Mouse (Mus musculus) ES-E14 (cell line): ENCODE measurements around the gene Gm10037. TPM values are rescaled to one million over a fixed set of nuclear protein-coding genes. Genes with fewer than 3 reads are reported as not detected.
"Not testable (repeated sequence)": the region's sequence is repeated elsewhere in the genome, so short reads cannot be mapped to it uniquely, and the experiment has no call there.

Source experiments
- DNase-seq: peaks from one replicate; pipeline ENCODE4 v3.0.0-alpha.2; 2013; ENCODE audit warnings: low read depth, low spot score
- H3K27ac ChIP-seq: 2 replicates; pipeline ENCODE4 v1.5.1; 2012; ENCODE audit warnings: low read depth, mild to moderate bottlenecking, low read length, moderate library complexity, mixed read lengths; ENCODE audit not compliant: poor library complexity, insufficient read depth, severe bottlenecking
- H3K36me3 ChIP-seq: 2 replicates; pipeline ENCODE4 v1.6.1; 2012; ENCODE audit warnings: mild to moderate bottlenecking, low read length, moderate library complexity, mixed read lengths; ENCODE audit not compliant: control insufficient read depth, poor library complexity, insufficient read depth, severe bottlenecking
- H3K4me1 ChIP-seq, 2 experiments: fragments of 150-350 bp in 1 of 2; sonication (generic) in 1 of 2; 2 replicates each; pipeline ENCODE4 v1.6.1; 2012; ENCODE audit warnings: low read length in 2 of 2, mild to moderate bottlenecking in 1 of 2, mixed read lengths in 1 of 2; ENCODE audit not compliant: control insufficient read depth in 2 of 2, insufficient read depth in 2 of 2, poor library complexity in 1 of 2
- H3K4me3 ChIP-seq, 2 experiments: fragments of 150-350 bp in 1 of 2; sonication (generic) in 1 of 2; 2 replicates each; pipeline ENCODE4 v1.5.1; 2012; ENCODE audit warnings: low read length in 2 of 2, low read depth in 1 of 2, mild to moderate bottlenecking in 1 of 2, mixed read lengths in 1 of 2; ENCODE audit not compliant: insufficient read depth in 1 of 2, poor library complexity in 1 of 2, severe bottlenecking in 1 of 2
- H3K9ac ChIP-seq: 2 replicates; pipeline ENCODE4 v1.6.1; 2012; ENCODE audit warnings: low read depth, mild to moderate bottlenecking, low read length, mixed read lengths; ENCODE audit not compliant: poor library complexity, insufficient read depth, severe bottlenecking
- H3K9me3 ChIP-seq: fragments of 150-350 bp; sonication (generic); 2 replicates; pipeline ENCODE4 v1.6.1; 2012; ENCODE audit warnings: low read depth, mild to moderate bottlenecking, low read length; ENCODE audit not compliant: control insufficient read depth, insufficient read depth
- CHD2 ChIP-seq: IDR thresholded peaks from 2 replicates; pipeline ENCODE4 v1.6.1; 2014; ENCODE audit warnings: mild to moderate bottlenecking, low read depth, low read length, inconsistent platforms
- HCFC1 ChIP-seq: IDR thresholded peaks from 2 replicates; pipeline ENCODE4 v1.6.1; 2012; ENCODE audit warnings: low read length, inconsistent platforms, borderline replicate concordance; ENCODE audit not compliant: insufficient read depth
- MAFK ChIP-seq: IDR thresholded peaks from 2 replicates; pipeline ENCODE4 v1.6.1; 2014; ENCODE audit warnings: mild to moderate bottlenecking, low read depth, low read length, inconsistent platforms; ENCODE audit not compliant: insufficient read depth
- ZC3H11A ChIP-seq: IDR thresholded peaks from 2 replicates; pipeline ENCODE4 v1.6.1; 2012; ENCODE audit warnings: low read depth, mild to moderate bottlenecking, inconsistent platforms, low read length, borderline replicate concordance
- ZNF384 ChIP-seq: IDR thresholded peaks from 2 replicates; pipeline ENCODE4 v1.6.1; 2012; ENCODE audit warnings: low read depth, low read length, inconsistent platforms
- in situ Hi-C, 2 experiments: fragments of 600-800 bp; cut with MboI; formaldehyde crosslinking; loops; one replicate each; pipeline ENCODE4 v1.15.1; 2025; ENCODE audit warnings: low sequenced_read_pairs in 2 of 2, inconsistent platforms in 1 of 2; ENCODE audit not compliant: unreplicated experiment in 2 of 2
- total RNA-seq: library from RNA; depleted of rRNA; stranded (reverse); fragments of 300-350 nt; gene quantifications from 2 replicates; pipeline ENCODE4 v1.2.3, GENCODE M21; 2012

Gene Gm10037
- total RNA-seq, 1 experiment: 2.4 TPM

GRCm38 (mm10) chr13:67812961-67813709 is 17.8 kb upstream of the Gm10037 start:
- H3K4me3 ChIP-seq: peak overlapping the region; percentile 74 to 87

GRCm38 (mm10) chr13:67813710-67814660 is 16.9 kb upstream of the Gm10037 start, which contains the start of gene Zfp273:
Gene Zfp273, plus strand, starts transcription at chr13:67813740.
- Histone ChIP-seq H3K36me3 (no peaks in the 10 kb centered on the region), H3K27ac (peak within 1 kb of the TSS; percentile 71), H3K9me3 (no peaks in the 10 kb centered on the region), H3K4me1 (peaks cover 0 to 4% of the 10 kb centered on the region in 2 experiments; a peak in 1 of 4 replicates), H3K9ac (peak within 1 kb of the TSS; percentile 70; the same call in 1 of the 2 replicates), H3K4me3 (peak within 1 kb of the TSS; percentile 74 to 87)
- in situ Hi-C loops: no loop called here
- peak; percentile 89 for TF ChIP-seq HCFC1
- TF ChIP-seq MAFK: no peak
- TF ChIP-seq ZNF384: no peak
- TF ChIP-seq CHD2: no peak
- no peak for TF ChIP-seq ZC3H11A
- DNase-seq: peak; percentile 77

More at GRCm38 (mm10) chr13:67812961-67813709, 17.8 kb upstream of the Gm10037 start:
- Histone ChIP-seq H3K9me3 (no peaks in the 10 kb centered on the region), H3K36me3 (no peaks in the 10 kb centered on the region), H3K4me1 (peaks cover 0 to 4% of the 10 kb centered on the region in 2 experiments; a peak in 1 of 4 replicates), H3K9ac (no peak overlapping the region), H3K27ac (peak overlapping the region; percentile 71; the same call in 1 of the 2 replicates)
- DNase-seq: no peak
- in situ Hi-C loops: no loop called here
- TF ChIP-seq MAFK: no peak
- TF ChIP-seq ZNF384: no peak

- DNase-seq: no peak
- Histone ChIP-seq H3K9me3 (no peaks in the 10 kb centered on the region), H3K4me1 (no peaks in the 10 kb centered on the region), H3K4me3 (no peak overlapping the region), H3K27ac (no peak overlapping the region), H3K36me3 (no peaks in the 10 kb centered on the region), H3K9ac (no peak overlapping the region)
- no peak for TF ChIP-seq MAFK
- no peak for TF ChIP-seq ZC3H11A
- no peak for TF ChIP-seq ZNF384
- in situ Hi-C loops: no loop called here
Measured at GRCm38 (mm10) chr13:67818636-67819035, 12.3 kb upstream of the Gm10037 start.

GRCm38 (mm10) chr13:67833137-67833536 is 2.2 kb downstream of the Gm10037 start:
- H3K9me3 ChIP-seq, H3K4me1 ChIP-seq, H3K9ac ChIP-seq, H3K4me3 ChIP-seq, DNase-seq, H3K36me3 ChIP-seq, in situ Hi-C loops, H3K27ac ChIP-seq: not testable (repeated sequence)
